ENCODE assay signal across 9 mouse cellular contexts in genomic region chr12:80083133-80083821, GRCm38 (mm10). TPM values are rescaled to one million over a fixed set of nuclear protein-coding genes. Genes with fewer than 3 reads are reported as not detected.
DNase-seq lines count a peak whose midpoint lies in the region; ATAC-seq and TF ChIP-seq lines count a peak whose summit lies in the region.
"Had no signal": no experiment of that assay in that cellular context is flagged by ENCODE, and none has a peak within 500 bp of the region (broad histone marks: within the 10 kb centered on the region; RNA-seq: fewer than 3 reads in every experiment).

No protein-coding gene starts in this region.

- no peak for ATAC-seq in forebrain, embryonic 12.5 days (ENCODE audit: low FRiP score)
- no peak for ATAC-seq in forebrain, postnatal 0 days
- ATAC-seq in lung, embryonic 14.5 days (ENCODE audit: insufficient read depth) = 0 out of 2 replicates have a peak, but pooled peaks have one; percentile 22
- no peak for ATAC-seq in hindbrain, embryonic 15.5 days (ENCODE audit: low FRiP score, low read depth)

- WGBS in forebrain, embryonic 12.5 days = 80% methylated on average over 7 of the region's 7 CpGs
- 79% methylated on average over 7 of the region's 7 CpGs for WGBS in forebrain, postnatal 0 days
- WGBS in lung, embryonic 14.5 days = 46% methylated on average over 7 of the region's 7 CpGs
- WGBS in hindbrain, embryonic 15.5 days = 71% methylated on average over 7 of the region's 7 CpGs

- TF ChIP-seq CTCF in forebrain, postnatal 0 days (IDR thresholded peaks at IDR 0.05; ENCODE audit: low read depth) = no peak
- TF ChIP-seq CTCF in lung, embryonic 14.5 days (IDR thresholded peaks at IDR 0.05; ENCODE audit: low read depth) = 0 out of 2 replicates have a peak, but pooled peaks have one; percentile 11

- peaks cover 12% of the 10 kb centered on the region for H3K4me1 ChIP-seq in forebrain, embryonic 12.5 days
- no peaks in the 10 kb centered on the region for H3K4me1 ChIP-seq in forebrain, postnatal 0 days (ENCODE audit: insufficient read depth)
- H3K4me1 ChIP-seq in lung, embryonic 14.5 days (ENCODE audit: insufficient read depth) = peaks cover 22% of the 10 kb centered on the region
- H3K4me1 ChIP-seq in hindbrain, embryonic 15.5 days (replicated peaks) = no peaks in the 10 kb centered on the region; the same call in 1 of the 2 replicates

- H3K4me2 ChIP-seq in forebrain, embryonic 12.5 days = no peak overlapping the region
- no peak overlapping the region for H3K4me2 ChIP-seq in forebrain, postnatal 0 days (ENCODE audit: low read depth)
- H3K4me2 ChIP-seq in lung, embryonic 14.5 days = no peak overlapping the region
- no peak overlapping the region for H3K4me2 ChIP-seq in hindbrain, embryonic 15.5 days
- H3K4me2 ChIP-seq in myocyte (ENCODE audit: low read depth) = peak overlapping the region; percentile 59

- H3K36me3 ChIP-seq in forebrain, embryonic 12.5 days (replicated peaks) = no peaks in the 10 kb centered on the region
- H3K36me3 ChIP-seq in forebrain, postnatal 0 days (ENCODE audit: insufficient read depth) = no peaks in the 10 kb centered on the region
- H3K36me3 ChIP-seq in lung, embryonic 14.5 days (ENCODE audit: insufficient read depth) = no peaks in the 10 kb centered on the region
- no peaks in the 10 kb centered on the region for H3K36me3 ChIP-seq in hindbrain, embryonic 15.5 days
- no peaks in the 10 kb centered on the region for H3K36me3 ChIP-seq in myocyte (ENCODE audit: control insufficient read depth, insufficient read depth)

- no peak overlapping the region for H3ac ChIP-seq in myocyte (ENCODE audit: control insufficient read depth, insufficient read length)

- H3K27ac ChIP-seq in forebrain, embryonic 12.5 days = 0 out of 2 replicates have a peak overlapping the region, but pooled peaks have one; percentile 0
- H3K27ac ChIP-seq in forebrain, postnatal 0 days (ENCODE audit: low read depth, low read length) = no peak overlapping the region
- peak overlapping the region; percentile 85 for H3K27ac ChIP-seq in lung, embryonic 14.5 days (ENCODE audit: low read depth)
- 0 out of 2 replicates have a peak overlapping the region, but pooled peaks have one; percentile 17 for H3K27ac ChIP-seq in hindbrain, embryonic 15.5 days (replicated peaks)

- H3K9me3 ChIP-seq in forebrain, embryonic 12.5 days = no peaks in the 10 kb centered on the region
- H3K9me3 ChIP-seq in forebrain, postnatal 0 days (ENCODE audit: low read length) = no peaks in the 10 kb centered on the region
- no peaks in the 10 kb centered on the region for H3K9me3 ChIP-seq in lung, embryonic 14.5 days (ENCODE audit: low read depth, low read length)
- no peaks in the 10 kb centered on the region for H3K9me3 ChIP-seq in hindbrain, embryonic 15.5 days

- no peaks in the 10 kb centered on the region for H3K79me2 ChIP-seq in myocyte (ENCODE audit: control insufficient read depth, insufficient read depth)

- no peak overlapping the region for H3K4me3 ChIP-seq in forebrain, embryonic 12.5 days (replicated peaks)
- no peak overlapping the region for H3K4me3 ChIP-seq in forebrain, postnatal 0 days (ENCODE audit: low read depth, low read length)
- no peak overlapping the region for H3K4me3 ChIP-seq in lung, embryonic 14.5 days (ENCODE audit: low read depth, low read length)
- H3K4me3 ChIP-seq in hindbrain, embryonic 15.5 days = no peak overlapping the region
- no peak overlapping the region for H3K4me3 ChIP-seq in myocyte

- TF ChIP-seq POLR2A in myocyte (IDR thresholded peaks at IDR 0.05; ENCODE audit: insufficient read length, low read depth) = no peak

- no peaks in the 10 kb centered on the region for H3K27me3 ChIP-seq in forebrain, embryonic 12.5 days
- no peaks in the 10 kb centered on the region for H3K27me3 ChIP-seq in forebrain, postnatal 0 days (ENCODE audit: insufficient read depth, low read length)
- H3K27me3 ChIP-seq in lung, embryonic 14.5 days (ENCODE audit: insufficient read depth, low read length) = no peaks in the 10 kb centered on the region
- H3K27me3 ChIP-seq in hindbrain, embryonic 15.5 days = no peaks in the 10 kb centered on the region
- no peaks in the 10 kb centered on the region for H3K27me3 ChIP-seq in myocyte (ENCODE audit: control insufficient read depth, insufficient read depth, insufficient read length)

- no peak for DNase-seq in forebrain, postnatal 0 days
- DNase-seq in lung, embryonic 14.5 days = no peak
- no peak for DNase-seq in lung, postnatal 10 days
- DNase-seq in right cerebral cortex, postnatal 4 days = no peak
- no peak for DNase-seq in layer of hippocampus, adult 9-11 months
- DNase-seq: thymus, postnatal 14 days had no signal

- H3K9ac ChIP-seq in forebrain, embryonic 12.5 days = no peak overlapping the region
- H3K9ac ChIP-seq in forebrain, postnatal 0 days = no peak overlapping the region
- no peak overlapping the region for H3K9ac ChIP-seq in lung, embryonic 14.5 days
- no peak overlapping the region for H3K9ac ChIP-seq in hindbrain, embryonic 15.5 days

TF ChIP-seq in myocyte, 11 proteins besides CTCF, POLR2A, EP300 and RAD21:
- TF ChIP-seq TCF3 (IDR thresholded peaks at IDR 0.05; ENCODE audit: insufficient read length, low read depth) = no peak
- no peak for TF ChIP-seq SRF (IDR thresholded peaks at IDR 0.05; ENCODE audit: control insufficient read depth, insufficient read length, low read depth)
- TF ChIP-seq TCF12 (IDR thresholded peaks at IDR 0.05; ENCODE audit: insufficient read depth, poor library complexity, severe bottlenecking) = no peak
- no peak for TF ChIP-seq MYOD1 (IDR thresholded peaks at IDR 0.05; ENCODE audit: control insufficient read depth in 1 of 3, insufficient read length in 2 of 3, low read depth in 2 of 3)
- TF ChIP-seq E2F4 (IDR thresholded peaks at IDR 0.05; ENCODE audit: insufficient read depth) = no peak
- TF ChIP-seq MYOG (IDR thresholded peaks at IDR 0.05; ENCODE audit: control insufficient read depth in 1 of 3, insufficient read depth in 1 of 3, insufficient read length in 2 of 3, low read depth in 2 of 3) = no peak
- no peak for TF ChIP-seq USF1 (IDR thresholded peaks at IDR 0.05; ENCODE audit: low read depth)
- no peak for TF ChIP-seq POLR2AphosphoS2 (IDR thresholded peaks at IDR 0.05; ENCODE audit: insufficient read length, low read depth)
- TF ChIP-seq MAX (IDR thresholded peaks at IDR 0.05; ENCODE audit: low read depth) = no peak
- no peak for TF ChIP-seq REST (IDR thresholded peaks at IDR 0.05; ENCODE audit: insufficient read depth, insufficient read length)
- TF ChIP-seq CEBPB (IDR thresholded peaks at IDR 0.05; ENCODE audit: insufficient read depth, poor library complexity, severe bottlenecking) = no peak
TF ChIP-seq in myocyte: peak in this region for 0.

RNA-seq across cellular contexts. Expression of gene Zfp36l1, which starts 29.5 kb away (rescaled TPM):
- polyA plus RNA-seq in forebrain, embryonic 12.5 days (2016; fragmentation: Nextera tagmentation; extraction: Ambion mirVana) = 91.5 and 96.5 TPM in 2 replicates
- total RNA-seq in forebrain, postnatal 0 days (2014; rRNA removed) = 15.3 and 24.1 TPM in 2 replicates
- polyA plus RNA-seq in forebrain, postnatal 0 days (2015; fragmentation: Nextera tagmentation; extraction: Ambion mirVana) = 37.0 and 43.8 TPM in 2 replicates
- 190 and 192 TPM in 2 replicates for polyA plus RNA-seq in lung, embryonic 14.5 days (2014; fragmentation: Nextera tagmentation; extraction: Ambion mirVana)
- 46.1 and 55.4 TPM in 2 replicates for polyA plus RNA-seq in hindbrain, embryonic 15.5 days (2015; fragmentation: Nextera tagmentation; extraction: Ambion mirVana)
- polyA plus RNA-seq in myocyte (2012; fragmentation: generic; extraction: Trizol) = 35.7 TPM
